Mouse (Mus musculus): ENCODE results near the gene Olfr324. TPM values are rescaled to one million over a fixed set of nuclear protein-coding genes. Genes with fewer than 3 reads are reported as not detected.

Olfr324 gene
- polyA plus RNA-seq, 1 experiment from 2014 or later: not detected

DNA sequence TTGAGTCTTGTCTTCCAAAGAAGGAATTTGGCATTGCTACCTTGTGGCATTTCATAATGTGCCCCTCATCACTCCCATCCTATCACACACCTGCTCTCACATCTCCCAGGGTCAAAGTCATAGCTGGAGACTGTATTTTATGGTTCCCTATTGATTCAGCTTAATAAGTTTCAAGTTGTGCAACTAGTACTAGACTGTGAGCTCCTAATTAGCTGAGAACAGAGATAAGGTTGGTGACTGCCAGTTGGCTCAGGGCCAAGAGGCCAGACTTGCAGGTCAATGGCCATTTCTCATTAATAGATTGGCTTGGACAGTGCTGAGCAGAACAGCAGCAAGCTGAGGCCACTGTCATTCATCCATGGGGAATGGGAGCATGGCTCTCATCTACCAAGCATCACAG is 19.6 kb downstream of the Olfr324 start:
- Histone ChIP-seq H3K27ac (replicated peaks; ENCODE audit: low read depth, low read length) (no peak overlapping the region), H3K4me2 (ENCODE audit: low read depth, severe bottlenecking) (no peak overlapping the region), H3K4me3 (ENCODE audit: low read depth, low read length) (no peak overlapping the region), H3K9me3 (ENCODE audit: control insufficient read depth, low read length) (no peaks in the 10 kb centered on the region), H3K27me3 (ENCODE audit: control insufficient read depth, insufficient read depth, low read length) (no peaks in the 10 kb centered on the region), H3K9ac (ENCODE audit: low read length) (no peak overlapping the region), H3K4me1 (ENCODE audit: control insufficient read depth, insufficient read depth, low read length) (no peaks in the 10 kb centered on the region), H3K36me3 (ENCODE audit: control insufficient read depth, insufficient read depth, low read length) (no peaks in the 10 kb centered on the region)
- ATAC-seq (ENCODE audit: insufficient number of reproducible peaks, low FRiP score, low TSS enrichment, low read depth): no peak
- DNase-seq (ENCODE audit: low spot score): no peak

DNA sequence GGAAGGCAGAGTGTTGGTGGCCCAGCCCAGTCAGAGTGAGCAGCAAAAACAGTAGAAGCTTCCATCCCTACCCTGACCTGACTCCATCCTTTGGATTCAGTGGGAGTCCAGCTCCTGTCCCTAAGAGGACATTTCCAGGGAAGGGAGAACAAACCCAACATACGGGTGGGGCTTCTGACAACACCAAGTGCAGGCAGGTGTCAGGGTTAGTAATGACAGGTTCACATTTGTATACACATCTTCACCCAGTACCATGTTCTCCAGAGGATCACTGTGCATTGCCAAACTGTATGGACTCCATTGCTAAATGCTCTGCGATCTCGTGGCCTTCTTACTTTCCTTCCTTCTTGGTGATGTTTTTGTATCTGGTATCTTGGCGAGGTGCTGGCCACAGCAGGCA is 21.1 kb downstream of the Olfr324 start, which contains the start of gene 2210407C18Rik:
Gene 2210407C18Rik (minus strand): TSS at position 101 of the 400 bp plus-strand sequence.
- Histone ChIP-seq H3K9me3 (ENCODE audit: control insufficient read depth, low read length) (no peaks in the 10 kb centered on the region), H3K27ac (replicated peaks; ENCODE audit: low read depth, low read length) (no peak within 1 kb of the TSS), H3K9ac (ENCODE audit: low read length) (no peak within 1 kb of the TSS), H3K4me3 (ENCODE audit: low read depth, low read length) (no peak within 1 kb of the TSS), H3K4me1 (ENCODE audit: control insufficient read depth, insufficient read depth, low read length) (no peaks in the 10 kb centered on the region), H3K27me3 (ENCODE audit: control insufficient read depth, insufficient read depth, low read length) (no peaks in the 10 kb centered on the region), H3K4me2 (ENCODE audit: low read depth, severe bottlenecking) (no peak within 1 kb of the TSS), H3K36me3 (ENCODE audit: control insufficient read depth, insufficient read depth, low read length) (no peaks in the 10 kb centered on the region)
- WGBS: 90% methylated on average over 4 of the region's 4 CpGs
- ATAC-seq (ENCODE audit: insufficient number of reproducible peaks, low FRiP score, low TSS enrichment, low read depth) (no peak), DNase-seq (ENCODE audit: low spot score) (no peak)

DNA sequence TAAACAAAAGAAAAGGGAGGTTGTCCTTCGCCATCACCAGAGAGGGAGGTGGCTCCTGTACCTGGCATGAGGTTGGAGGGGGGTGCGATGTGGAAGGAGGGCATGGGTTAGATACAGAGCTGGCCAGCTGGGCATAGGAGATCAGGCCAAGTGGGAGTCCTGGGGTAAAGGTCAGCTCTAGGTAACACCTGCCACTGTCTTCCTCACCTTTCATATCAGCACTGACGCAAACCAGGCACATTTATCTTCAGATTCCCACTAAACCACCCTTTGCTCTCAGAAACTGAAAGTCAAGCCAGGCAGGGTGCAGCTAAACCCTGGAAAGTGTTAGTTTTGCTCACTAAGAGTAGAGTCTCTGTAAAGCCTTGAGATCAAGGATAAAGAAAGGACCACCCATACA is 23.5 kb downstream of the Olfr324 start:
- Histone ChIP-seq H3K36me3 (ENCODE audit: control insufficient read depth, insufficient read depth, low read length) (no peaks in the 10 kb centered on the region), H3K9ac (ENCODE audit: low read length) (no peak overlapping the region), H3K4me3 (ENCODE audit: low read depth, low read length) (no peak overlapping the region), H3K4me1 (ENCODE audit: control insufficient read depth, insufficient read depth, low read length) (no peaks in the 10 kb centered on the region), H3K27me3 (ENCODE audit: control insufficient read depth, insufficient read depth, low read length) (no peaks in the 10 kb centered on the region), H3K27ac (replicated peaks; ENCODE audit: low read depth, low read length) (no peak overlapping the region), H3K4me2 (ENCODE audit: low read depth, severe bottlenecking) (no peak overlapping the region), H3K9me3 (ENCODE audit: control insufficient read depth, low read length) (no peaks in the 10 kb centered on the region)
- 73% methylated on average over 3 of the region's 3 CpGs for WGBS
- no peak for ATAC-seq (ENCODE audit: insufficient number of reproducible peaks, low FRiP score, low TSS enrichment, low read depth)
- no peak for DNase-seq (ENCODE audit: low spot score)

DNA sequence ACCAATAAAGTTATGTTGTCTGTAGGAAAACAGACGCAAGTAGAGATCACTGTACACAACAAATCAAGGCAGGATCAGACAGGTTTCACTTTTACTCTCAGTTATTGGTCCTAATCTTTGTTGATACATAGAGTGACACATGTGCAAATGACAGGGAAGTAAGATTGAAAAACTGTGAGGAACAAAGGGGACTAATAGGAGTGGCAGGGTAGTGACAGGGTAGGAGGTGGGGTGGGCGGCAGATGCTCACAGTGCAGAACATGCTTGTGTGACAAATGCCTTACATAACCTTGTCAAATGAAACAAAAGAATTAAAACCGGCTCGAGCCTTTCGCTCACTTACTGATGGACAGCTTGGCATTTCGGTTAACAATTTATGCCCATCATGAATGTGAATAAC is 23.9 kb downstream of the Olfr324 start:
- H3K9me3 ChIP-seq (ENCODE audit: control insufficient read depth, low read length): no peaks in the 10 kb centered on the region
- H3K36me3 ChIP-seq (ENCODE audit: control insufficient read depth, insufficient read depth, low read length): no peaks in the 10 kb centered on the region
- WGBS: 81% methylated on average over 6 of the region's 6 CpGs
- no peak overlapping the region for H3K4me3 ChIP-seq (ENCODE audit: low read depth, low read length)
- ATAC-seq (ENCODE audit: insufficient number of reproducible peaks, low FRiP score, low TSS enrichment, low read depth) (no peak), DNase-seq (ENCODE audit: low spot score) (no peak)
- no peaks in the 10 kb centered on the region for H3K4me1 ChIP-seq (ENCODE audit: control insufficient read depth, insufficient read depth, low read length)
- H3K27ac ChIP-seq (replicated peaks; ENCODE audit: low read depth, low read length): no peak overlapping the region
- H3K9ac ChIP-seq (ENCODE audit: low read length): no peak overlapping the region
- no peak overlapping the region for H3K4me2 ChIP-seq (ENCODE audit: low read depth, severe bottlenecking)
- H3K27me3 ChIP-seq (ENCODE audit: control insufficient read depth, insufficient read depth, low read length): no peaks in the 10 kb centered on the region

DNA sequence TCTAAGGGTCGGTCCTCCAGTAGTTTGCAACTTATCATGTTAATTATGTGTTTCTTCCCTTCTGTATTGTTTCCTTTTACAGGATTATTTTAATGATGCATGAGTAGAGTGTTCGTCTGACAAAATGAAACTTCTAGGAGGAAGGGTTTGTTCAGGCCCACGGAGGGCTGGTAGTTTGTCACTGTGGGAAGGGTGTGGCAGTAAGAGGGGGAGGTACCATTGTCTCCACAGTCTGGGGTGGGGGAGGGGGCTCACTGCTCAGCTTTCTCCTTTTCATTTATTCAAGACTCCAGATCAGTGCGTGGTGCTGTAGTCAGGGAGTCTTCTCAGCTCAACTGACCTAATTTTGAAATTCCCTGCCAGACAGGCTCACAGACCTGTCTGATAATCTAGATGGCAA is 31.2 kb downstream of the Olfr324 start:
- no peaks in the 10 kb centered on the region for H3K4me1 ChIP-seq (ENCODE audit: control insufficient read depth, insufficient read depth, low read length)
- no peaks in the 10 kb centered on the region for H3K9me3 ChIP-seq (ENCODE audit: control insufficient read depth, low read length)
- H3K4me3 ChIP-seq (ENCODE audit: low read depth, low read length): no peak overlapping the region
- no peak overlapping the region for H3K4me2 ChIP-seq (ENCODE audit: low read depth, severe bottlenecking)
- 82% methylated on average over 4 of the region's 4 CpGs for WGBS
- H3K36me3 ChIP-seq (ENCODE audit: control insufficient read depth, insufficient read depth, low read length): no peaks in the 10 kb centered on the region
- H3K27me3 ChIP-seq (ENCODE audit: control insufficient read depth, insufficient read depth, low read length): no peaks in the 10 kb centered on the region
- ATAC-seq (ENCODE audit: insufficient number of reproducible peaks, low FRiP score, low TSS enrichment, low read depth) (no peak), DNase-seq (ENCODE audit: low spot score) (no peak)
- no peak overlapping the region for H3K27ac ChIP-seq (replicated peaks; ENCODE audit: low read depth, low read length)
- H3K9ac ChIP-seq (ENCODE audit: low read length): no peak overlapping the region

DNA sequence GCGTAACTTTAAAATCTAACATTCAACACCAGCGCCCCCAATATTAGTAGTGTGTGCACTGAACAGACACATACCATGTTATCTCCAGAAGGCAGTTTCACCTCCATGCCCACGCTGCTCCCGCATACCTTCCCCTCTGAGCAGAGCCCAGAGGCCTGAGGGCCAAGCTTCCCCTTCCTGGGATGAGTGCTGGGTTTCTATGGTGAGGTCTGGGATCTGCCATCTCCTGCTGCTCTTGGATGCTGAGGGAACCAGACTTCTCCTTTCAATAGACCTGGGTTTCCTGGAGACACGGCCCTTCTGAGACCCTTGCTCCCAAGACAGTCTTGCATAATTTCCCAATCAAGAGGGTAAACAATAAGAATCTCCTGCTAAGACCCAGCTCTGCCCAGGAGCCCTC is 35.5 kb downstream of the Olfr324 start, which contains the start of gene Olfr323:
Gene Olfr323 (minus strand): TSS at position 101 of the 400 bp plus-strand sequence.
- WGBS: 78% methylated on average over 5 of the region's 5 CpGs
- no peaks in the 10 kb centered on the region for H3K27me3 ChIP-seq (ENCODE audit: control insufficient read depth, insufficient read depth, low read length)
- H3K27ac ChIP-seq (replicated peaks; ENCODE audit: low read depth, low read length): no peak within 1 kb of the TSS
- no peak within 1 kb of the TSS for H3K4me3 ChIP-seq (ENCODE audit: low read depth, low read length)
- no peaks in the 10 kb centered on the region for H3K4me1 ChIP-seq (ENCODE audit: control insufficient read depth, insufficient read depth, low read length)
- DNase-seq (ENCODE audit: low spot score) (no peak), ATAC-seq (ENCODE audit: insufficient number of reproducible peaks, low FRiP score, low TSS enrichment, low read depth) (no peak)
- H3K9ac ChIP-seq (ENCODE audit: low read length): no peak within 1 kb of the TSS
- no peaks in the 10 kb centered on the region for H3K36me3 ChIP-seq (ENCODE audit: control insufficient read depth, insufficient read depth, low read length)
- H3K4me2 ChIP-seq (ENCODE audit: low read depth, severe bottlenecking): no peak within 1 kb of the TSS
- no peaks in the 10 kb centered on the region for H3K9me3 ChIP-seq (ENCODE audit: control insufficient read depth, low read length)

DNA sequence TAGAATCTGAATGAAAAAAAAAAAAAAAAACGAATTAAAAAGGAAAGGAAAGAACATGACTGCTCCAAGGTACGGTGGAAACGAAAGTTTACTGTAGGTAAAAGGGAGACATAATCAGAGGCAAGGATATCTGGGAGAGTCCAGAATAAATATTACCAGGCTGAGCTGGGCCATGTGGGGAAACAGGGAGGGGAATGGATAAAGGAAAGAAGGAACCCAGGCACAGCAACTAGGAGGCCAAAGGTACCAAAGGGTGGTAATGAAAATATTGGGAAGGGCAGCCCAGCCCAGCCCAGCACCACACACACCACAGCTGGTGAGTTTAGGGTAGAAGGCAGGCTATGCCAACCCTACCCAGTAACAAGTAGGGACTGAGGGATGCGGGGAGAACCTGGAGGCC is 40.0 kb downstream of the Olfr324 start:
- H3K36me3 ChIP-seq (ENCODE audit: control insufficient read depth, insufficient read depth, low read length): no peaks in the 10 kb centered on the region
- H3K4me3 ChIP-seq (ENCODE audit: low read depth, low read length): no peak overlapping the region
- no peak overlapping the region for H3K27ac ChIP-seq (replicated peaks; ENCODE audit: low read depth, low read length)
- DNase-seq (ENCODE audit: low spot score) (no peak), ATAC-seq (ENCODE audit: insufficient number of reproducible peaks, low FRiP score, low TSS enrichment, low read depth) (no peak)
- no peaks in the 10 kb centered on the region for H3K9me3 ChIP-seq (ENCODE audit: control insufficient read depth, low read length)
- H3K27me3 ChIP-seq (ENCODE audit: control insufficient read depth, insufficient read depth, low read length): no peaks in the 10 kb centered on the region
- H3K4me1 ChIP-seq (ENCODE audit: control insufficient read depth, insufficient read depth, low read length): no peaks in the 10 kb centered on the region
- no peak overlapping the region for H3K9ac ChIP-seq (ENCODE audit: low read length)
- no peak overlapping the region for H3K4me2 ChIP-seq (ENCODE audit: low read depth, severe bottlenecking)
- 71% methylated on average over 4 of the region's 4 CpGs for WGBS

DNA sequence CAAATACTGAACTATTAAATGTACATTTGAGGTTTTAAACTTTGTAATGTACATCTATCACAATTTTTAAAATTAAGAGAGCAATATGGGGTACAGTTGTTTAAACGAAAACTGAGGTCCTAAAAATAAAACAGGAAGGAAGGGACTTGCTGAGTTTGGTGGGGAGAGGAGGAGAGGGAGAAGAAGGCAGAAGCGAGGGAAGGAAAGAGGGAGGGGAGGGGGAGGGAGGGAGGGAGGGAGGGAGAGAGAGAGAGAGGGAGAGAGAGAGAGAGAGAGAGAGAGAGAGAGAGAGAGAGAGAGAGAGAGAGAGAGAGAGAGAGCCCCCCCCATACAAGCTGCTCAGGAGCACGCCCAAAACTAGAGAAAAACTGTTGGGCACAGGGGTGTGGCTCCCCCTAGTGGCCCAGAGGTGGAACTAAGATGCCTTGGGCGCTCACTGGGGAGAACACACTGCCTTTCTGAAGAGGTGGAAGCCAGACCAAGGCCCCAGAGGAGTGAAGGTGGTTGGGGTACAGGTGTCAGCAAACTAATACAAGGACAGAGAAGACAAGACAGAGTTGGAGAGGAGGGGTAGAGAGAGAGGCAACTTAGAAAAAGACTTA is 41.6 kb downstream of the Olfr324 start:
- Histone ChIP-seq H3K4me3 (ENCODE audit: low read depth, low read length) (no peak overlapping the region), H3K27me3 (ENCODE audit: control insufficient read depth, insufficient read depth, low read length) (peaks cover 2% of the 10 kb centered on the region; the same call in 1 of the 2 replicates), H3K4me2 (ENCODE audit: low read depth, severe bottlenecking) (no peak overlapping the region), H3K9me3 (ENCODE audit: control insufficient read depth, low read length) (no peaks in the 10 kb centered on the region), H3K36me3 (ENCODE audit: control insufficient read depth, insufficient read depth, low read length) (no peaks in the 10 kb centered on the region), H3K4me1 (ENCODE audit: control insufficient read depth, insufficient read depth, low read length) (0 out of 2 replicates have a peak, but pooled peaks cover 5% of the 10 kb centered on the region), H3K9ac (ENCODE audit: low read length) (no peak overlapping the region), H3K27ac (replicated peaks; ENCODE audit: low read depth, low read length) (no peak overlapping the region)
- 17% methylated on average over 3 of the region's 4 CpGs for WGBS
- ATAC-seq (ENCODE audit: insufficient number of reproducible peaks, low FRiP score, low TSS enrichment, low read depth) (no peak), DNase-seq (ENCODE audit: low spot score) (peak; percentile 69)

DNA sequence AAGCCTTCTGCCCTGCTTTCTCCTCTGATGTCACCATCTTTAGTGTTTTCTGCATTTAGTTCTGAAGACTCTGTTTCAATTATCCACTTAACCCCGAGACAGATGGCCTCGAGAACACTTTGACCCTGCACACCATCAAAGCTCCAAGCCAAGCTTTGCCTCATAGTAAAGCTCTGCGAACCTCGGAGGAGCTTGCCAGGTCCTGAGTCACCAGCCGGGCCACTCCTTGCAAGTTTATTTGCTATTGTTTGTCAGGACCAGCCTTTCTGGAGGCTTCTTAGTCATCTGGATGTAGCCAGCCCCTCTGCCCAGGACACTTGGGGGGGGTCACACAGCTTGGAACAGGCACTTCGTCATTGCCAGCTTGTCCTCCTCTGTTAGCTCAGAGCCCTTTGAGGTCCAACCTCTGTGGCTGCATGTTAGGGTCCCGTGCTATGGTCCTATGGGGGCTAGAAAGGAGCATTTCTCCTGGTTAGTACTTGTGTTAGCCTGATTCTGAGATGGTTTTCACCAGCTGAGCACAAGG is 43.3 kb downstream of the Olfr324 start:
- H3K9me3 ChIP-seq (ENCODE audit: control insufficient read depth, low read length): no peaks in the 10 kb centered on the region
- H3K36me3 ChIP-seq (ENCODE audit: control insufficient read depth, insufficient read depth, low read length): no peaks in the 10 kb centered on the region
- H3K27ac ChIP-seq (replicated peaks; ENCODE audit: low read depth, low read length): no peak overlapping the region
- no peak overlapping the region for H3K9ac ChIP-seq (ENCODE audit: low read length)
- 31% methylated on average over 7 of the region's 7 CpGs for WGBS
- no peak overlapping the region for H3K4me3 ChIP-seq (ENCODE audit: low read depth, low read length)
- H3K27me3 ChIP-seq (ENCODE audit: control insufficient read depth, insufficient read depth, low read length): peaks cover 4% of the 10 kb centered on the region; the same call in 1 of the 2 replicates
- 0 out of 2 replicates have a peak, but pooled peaks cover 5% of the 10 kb centered on the region for H3K4me1 ChIP-seq (ENCODE audit: control insufficient read depth, insufficient read depth, low read length)
- DNase-seq (ENCODE audit: low spot score): no peak
- H3K4me2 ChIP-seq (ENCODE audit: low read depth, severe bottlenecking): no peak overlapping the region
- no peak for ATAC-seq (ENCODE audit: insufficient number of reproducible peaks, low FRiP score, low TSS enrichment, low read depth)
